Mouse (Mus musculus): ENCODE measurements around the gene Gas2l3. TPM values are rescaled to one million over a fixed set of nuclear protein-coding genes. Genes with fewer than 3 reads are reported as not detected.

The Gas2l3 gene
- polyA plus RNA-seq, 1 experiment from 2014 or later: 18.7 TPM

DNA sequence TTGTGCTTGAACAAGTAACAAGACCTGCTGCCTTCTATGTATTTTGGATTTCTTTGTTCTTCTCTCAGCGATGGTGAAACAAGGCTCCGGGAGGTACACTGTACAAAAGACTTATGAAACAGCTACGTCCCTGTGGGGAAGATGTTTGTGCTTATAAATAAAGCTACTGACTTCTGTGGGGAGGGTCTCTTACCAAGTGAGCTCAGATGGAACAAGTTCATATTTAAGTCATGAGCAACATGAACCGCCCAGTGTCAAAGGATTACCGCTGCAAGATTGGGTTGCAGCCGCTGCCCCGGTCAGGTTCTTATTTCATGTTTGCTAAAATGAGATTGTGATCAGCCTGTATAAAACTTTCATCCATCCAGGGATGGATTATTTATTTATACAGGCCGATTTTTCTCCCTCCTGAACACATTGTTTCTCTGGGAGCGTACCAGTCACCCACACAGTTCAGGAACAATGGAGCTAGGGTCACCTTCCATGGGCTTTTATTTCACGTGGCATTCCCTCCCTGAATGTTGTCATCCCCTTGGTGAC lies 38.4 kb upstream of the Gas2l3 start:
- no peak for ATAC-seq (ENCODE audit: insufficient number of reproducible peaks, insufficient read depth, low FRiP score, low read depth)
- Histone ChIP-seq H3K9me3 (ENCODE audit: control insufficient read depth, low read depth, low read length) (no peaks in the 10 kb centered on the region), H3K4me1 (ENCODE audit: control insufficient read depth, insufficient read depth, low read length) (no peaks in the 10 kb centered on the region), H3K9ac (replicated peaks; ENCODE audit: low read depth, low read length) (no peak overlapping the region), H3K36me3 (ENCODE audit: control insufficient read depth, insufficient read depth, low read length) (no peaks in the 10 kb centered on the region), H3K4me2 (replicated peaks; ENCODE audit: low read depth, low read length) (no peak overlapping the region), H3K4me3 (ENCODE audit: low read depth, low read length) (no peak overlapping the region), H3K27me3 (ENCODE audit: control insufficient read depth, insufficient read depth, low read length) (no peaks in the 10 kb centered on the region), H3K27ac (ENCODE audit: low read length) (no peak overlapping the region)
- 65% methylated on average over 10 of the region's 10 CpGs for WGBS

GRCm38 (mm10) chr10:89481638-89482037 lies 37.9 kb upstream of the Gas2l3 start:
- no peak overlapping the region for H3K4me2 ChIP-seq (replicated peaks; ENCODE audit: low read depth, low read length)
- 55% methylated on average over 7 of the region's 7 CpGs for WGBS
- no peak for ATAC-seq (ENCODE audit: insufficient number of reproducible peaks, insufficient read depth, low FRiP score, low read depth)
- no peak overlapping the region for H3K9ac ChIP-seq (replicated peaks; ENCODE audit: low read depth, low read length)
- no peak overlapping the region for H3K27ac ChIP-seq (ENCODE audit: low read length)
- no peaks in the 10 kb centered on the region for H3K27me3 ChIP-seq (ENCODE audit: control insufficient read depth, insufficient read depth, low read length)
- no peaks in the 10 kb centered on the region for H3K4me1 ChIP-seq (ENCODE audit: control insufficient read depth, insufficient read depth, low read length)
- no peaks in the 10 kb centered on the region for H3K36me3 ChIP-seq (ENCODE audit: control insufficient read depth, insufficient read depth, low read length)
- no peak overlapping the region for H3K4me3 ChIP-seq (ENCODE audit: low read depth, low read length)
- no peaks in the 10 kb centered on the region for H3K9me3 ChIP-seq (ENCODE audit: control insufficient read depth, low read depth, low read length)

DNA sequence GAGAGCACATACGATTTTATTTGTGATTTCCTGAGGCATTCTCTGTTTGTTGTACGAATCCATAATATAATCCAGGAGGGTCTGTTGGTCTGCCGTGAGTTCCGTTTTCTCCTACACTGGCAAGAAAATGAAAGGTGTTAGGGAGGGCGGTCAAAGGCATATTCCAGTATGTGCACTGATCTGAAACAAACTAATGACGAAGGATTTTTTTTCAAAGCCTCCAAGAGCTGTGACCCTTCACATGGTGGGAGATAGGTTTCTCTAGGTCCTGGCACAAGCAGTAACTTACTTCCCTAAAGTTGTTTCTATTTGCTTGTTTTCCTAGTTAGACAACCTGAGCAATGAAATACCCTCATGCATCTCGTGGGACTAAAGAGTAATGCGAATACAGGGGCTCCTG lies 35.0 kb upstream of the Gas2l3 start:
- no peaks in the 10 kb centered on the region for H3K4me1 ChIP-seq (ENCODE audit: control insufficient read depth, insufficient read depth, low read length)
- H3K9me3 ChIP-seq (ENCODE audit: control insufficient read depth, low read depth, low read length): no peaks in the 10 kb centered on the region
- no peak overlapping the region for H3K4me2 ChIP-seq (replicated peaks; ENCODE audit: low read depth, low read length)
- H3K27ac ChIP-seq (ENCODE audit: low read length): no peak overlapping the region
- ATAC-seq (ENCODE audit: insufficient number of reproducible peaks, insufficient read depth, low FRiP score, low read depth): no peak
- no peaks in the 10 kb centered on the region for H3K36me3 ChIP-seq (ENCODE audit: control insufficient read depth, insufficient read depth, low read length)
- no peak overlapping the region for H3K9ac ChIP-seq (replicated peaks; ENCODE audit: low read depth, low read length)
- WGBS: 86% methylated on average over 8 of the region's 8 CpGs
- no peaks in the 10 kb centered on the region for H3K27me3 ChIP-seq (ENCODE audit: control insufficient read depth, insufficient read depth, low read length)
- H3K4me3 ChIP-seq (ENCODE audit: low read depth, low read length): no peak overlapping the region

DNA sequence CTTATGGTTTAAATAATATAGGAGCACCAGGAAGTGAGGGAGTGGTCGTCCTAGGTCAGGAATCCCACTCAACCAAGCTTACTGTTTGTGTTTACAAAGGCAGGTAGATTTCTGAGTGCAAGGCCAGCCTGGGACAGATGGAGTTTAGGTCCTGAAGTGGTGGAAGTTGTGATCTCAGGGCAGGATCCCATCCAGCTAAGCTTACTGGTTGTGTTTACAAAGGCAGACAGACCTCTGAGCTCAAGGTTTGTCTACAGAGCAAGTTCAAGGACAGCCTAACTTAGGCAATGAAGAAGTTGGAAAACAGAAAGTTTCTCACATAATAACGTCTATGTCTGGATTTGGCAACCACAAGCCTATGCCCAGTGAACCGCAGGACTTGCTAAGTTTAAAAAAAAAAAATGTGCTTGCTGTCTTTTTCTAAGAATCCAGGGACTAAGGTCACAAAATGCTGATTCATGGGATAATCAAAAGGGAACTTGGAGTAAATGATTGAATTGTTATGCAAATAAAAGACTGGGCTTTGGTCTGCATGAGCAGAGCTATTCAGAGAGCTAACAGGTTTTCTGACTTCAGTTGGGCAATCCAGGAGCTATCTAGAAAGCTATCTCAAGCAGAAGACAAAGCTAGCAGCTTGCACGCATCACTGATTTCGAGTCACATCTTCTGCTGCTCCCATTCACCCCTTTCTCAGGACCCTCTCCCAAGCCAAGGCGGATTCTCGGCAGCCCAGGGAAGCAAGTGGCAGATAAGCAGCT lies 27.0 kb upstream of the Gas2l3 start:
- WGBS: 71% methylated on average over 7 of the region's 7 CpGs

GRCm38 (mm10) chr10:89464760-89465405 lies 21.1 kb upstream of the Gas2l3 start:
- Histone ChIP-seq H3K9me3 (ENCODE audit: control insufficient read depth, low read depth, low read length) (no peaks in the 10 kb centered on the region), H3K27ac (ENCODE audit: low read length) (no peak overlapping the region), H3K4me2 (replicated peaks; ENCODE audit: low read depth, low read length) (no peak overlapping the region), H3K27me3 (ENCODE audit: control insufficient read depth, insufficient read depth, low read length) (no peaks in the 10 kb centered on the region), H3K4me1 (ENCODE audit: control insufficient read depth, insufficient read depth, low read length) (peaks cover 4% of the 10 kb centered on the region; the same call in 1 of the 2 replicates), H3K36me3 (ENCODE audit: control insufficient read depth, insufficient read depth, low read length) (no peaks in the 10 kb centered on the region), H3K9ac (replicated peaks; ENCODE audit: low read depth, low read length) (no peak overlapping the region), H3K4me3 (ENCODE audit: low read depth, low read length) (no peak overlapping the region)
- no peak for ATAC-seq (ENCODE audit: insufficient number of reproducible peaks, insufficient read depth, low FRiP score, low read depth)
- 81% methylated on average over 4 of the region's 4 CpGs for WGBS

More for the DNA sequence above, 27.0 kb upstream of the Gas2l3 start:
- no peaks in the 10 kb centered on the region for H3K36me3 ChIP-seq (ENCODE audit: control insufficient read depth, insufficient read depth, low read length)
- no peak for ATAC-seq (ENCODE audit: insufficient number of reproducible peaks, insufficient read depth, low FRiP score, low read depth)
- no peak overlapping the region for H3K4me3 ChIP-seq (ENCODE audit: low read depth, low read length)
- no peaks in the 10 kb centered on the region for H3K9me3 ChIP-seq (ENCODE audit: control insufficient read depth, low read depth, low read length)
- H3K4me2 ChIP-seq (replicated peaks; ENCODE audit: low read depth, low read length): no peak overlapping the region
- no peak overlapping the region for H3K9ac ChIP-seq (replicated peaks; ENCODE audit: low read depth, low read length)
- no peaks in the 10 kb centered on the region for H3K27me3 ChIP-seq (ENCODE audit: control insufficient read depth, insufficient read depth, low read length)
- no peaks in the 10 kb centered on the region for H3K4me1 ChIP-seq (ENCODE audit: control insufficient read depth, insufficient read depth, low read length)
- no peak overlapping the region for H3K27ac ChIP-seq (ENCODE audit: low read length)

DNA sequence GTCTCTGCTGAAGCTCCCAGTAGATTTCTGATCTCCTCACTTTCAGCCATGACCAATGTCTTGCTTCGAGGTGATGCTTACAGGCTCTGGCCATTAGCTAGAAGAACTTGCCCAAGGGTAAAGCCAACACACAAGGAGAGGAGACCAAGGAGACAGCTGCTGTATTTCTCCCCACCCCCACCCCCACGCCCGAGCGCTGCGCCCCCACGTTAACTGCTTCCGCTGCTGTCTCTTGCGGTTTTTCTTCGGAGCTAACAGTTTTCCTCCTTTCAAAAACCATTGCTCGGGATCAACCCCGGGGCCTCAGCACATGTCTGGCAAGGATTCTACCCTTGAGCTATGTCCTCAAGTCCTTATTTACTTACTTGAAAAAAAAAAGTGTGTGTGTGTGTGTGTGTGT lies 19.1 kb upstream of the Gas2l3 start:
- Histone ChIP-seq H3K4me2 (replicated peaks; ENCODE audit: low read depth, low read length) (no peak overlapping the region), H3K27me3 (ENCODE audit: control insufficient read depth, insufficient read depth, low read length) (no peaks in the 10 kb centered on the region), H3K36me3 (ENCODE audit: control insufficient read depth, insufficient read depth, low read length) (no peaks in the 10 kb centered on the region), H3K9me3 (ENCODE audit: control insufficient read depth, low read depth, low read length) (no peaks in the 10 kb centered on the region), H3K9ac (replicated peaks; ENCODE audit: low read depth, low read length) (no peak overlapping the region), H3K27ac (ENCODE audit: low read length) (no peak overlapping the region), H3K4me1 (ENCODE audit: control insufficient read depth, insufficient read depth, low read length) (peaks cover 4% of the 10 kb centered on the region; the same call in 1 of the 2 replicates), H3K4me3 (ENCODE audit: low read depth, low read length) (no peak overlapping the region)
- WGBS: 72% methylated on average over 11 of the region's 11 CpGs
- no peak for ATAC-seq (ENCODE audit: insufficient number of reproducible peaks, insufficient read depth, low FRiP score, low read depth)

- Histone ChIP-seq H3K4me2 (replicated peaks; ENCODE audit: low read depth, low read length) (peak overlapping the region; percentile 22; the same call in 1 of the 2 replicates), H3K36me3 (ENCODE audit: control insufficient read depth, insufficient read depth, low read length) (no peaks in the 10 kb centered on the region), H3K9ac (replicated peaks; ENCODE audit: low read depth, low read length) (no peak overlapping the region), H3K27me3 (ENCODE audit: control insufficient read depth, insufficient read depth, low read length) (no peaks in the 10 kb centered on the region), H3K27ac (ENCODE audit: low read length) (no peak overlapping the region), H3K4me3 (ENCODE audit: low read depth, low read length) (no peak overlapping the region), H3K4me1 (ENCODE audit: control insufficient read depth, insufficient read depth, low read length) (peaks cover 4% of the 10 kb centered on the region; the same call in 1 of the 2 replicates), H3K9me3 (ENCODE audit: control insufficient read depth, low read depth, low read length) (no peaks in the 10 kb centered on the region)
- 16% methylated on average over 14 of the region's 14 CpGs for WGBS
- peak; percentile 62; the same call in 1 of the 2 replicates for ATAC-seq (ENCODE audit: insufficient number of reproducible peaks, insufficient read depth, low FRiP score, low read depth)
Observed at GRCm38 (mm10) chr10:89461856-89462507, 18.2 kb upstream of the Gas2l3 start.

GRCm38 (mm10) chr10:89460972-89461371 lies 17.2 kb upstream of the Gas2l3 start:
- ATAC-seq (ENCODE audit: insufficient number of reproducible peaks, insufficient read depth, low FRiP score, low read depth): no peak
- no peaks in the 10 kb centered on the region for H3K9me3 ChIP-seq (ENCODE audit: control insufficient read depth, low read depth, low read length)
- 87% methylated on average over 11 of the region's 11 CpGs for WGBS
- H3K27me3 ChIP-seq (ENCODE audit: control insufficient read depth, insufficient read depth, low read length): no peaks in the 10 kb centered on the region
- H3K27ac ChIP-seq (ENCODE audit: low read length): no peak overlapping the region
- no peak overlapping the region for H3K4me2 ChIP-seq (replicated peaks; ENCODE audit: low read depth, low read length)
- H3K4me3 ChIP-seq (ENCODE audit: low read depth, low read length): no peak overlapping the region
- H3K4me1 ChIP-seq (ENCODE audit: control insufficient read depth, insufficient read depth, low read length): peaks cover 4% of the 10 kb centered on the region; the same call in 1 of the 2 replicates
- no peaks in the 10 kb centered on the region for H3K36me3 ChIP-seq (ENCODE audit: control insufficient read depth, insufficient read depth, low read length)
- H3K9ac ChIP-seq (replicated peaks; ENCODE audit: low read depth, low read length): no peak overlapping the region
